Mouse (Mus musculus) thymus, adult 2 months (tissue): ENCODE data around the gene Icam1. TPM values are rescaled to one million over a fixed set of nuclear protein-coding genes. Genes with fewer than 3 reads are reported as not detected.

ENCODE experiments used
- DNase-seq: peaks from one replicate; pipeline ENCODE4 v3.0.0; 2021
- H3K27ac ChIP-seq: fragments of 200-500 bp; 2 replicates; pipeline ENCODE4 v1.5.1; 2012; ENCODE audit warnings: low read length, control low read depth; ENCODE audit not compliant: control insufficient read depth, insufficient read depth
- H3K27me3 ChIP-seq: fragments of 200-500 bp; 2 replicates; pipeline ENCODE4 v1.6.1; 2012; ENCODE audit warnings: mild to moderate bottlenecking, low read length, moderate library complexity, mixed read lengths; ENCODE audit not compliant: control insufficient read depth, insufficient read depth
- H3K36me3 ChIP-seq: fragments of 200-500 bp; 2 replicates; pipeline ENCODE4 v1.6.1; 2012; ENCODE audit warnings: mild to moderate bottlenecking, low read length, moderate library complexity; ENCODE audit not compliant: control insufficient read depth, insufficient read depth
- H3K4me1 ChIP-seq: fragments of 200-500 bp; replicated peaks from 2 replicates; pipeline ENCODE4 v1.6.1; 2012; ENCODE audit warnings: low read length; ENCODE audit not compliant: control insufficient read depth, insufficient read depth
- H3K4me3 ChIP-seq: fragments of 200-500 bp; 2 replicates; pipeline ENCODE4 v1.5.1; 2012; ENCODE audit warnings: mild to moderate bottlenecking, low read length, control low read depth, moderate library complexity; ENCODE audit not compliant: control insufficient read depth, insufficient read depth
- CTCF ChIP-seq: fragments of 200-500 bp; IDR thresholded peaks from 2 replicates; pipeline ENCODE4 v1.5.1; 2012; ENCODE audit warnings: mild to moderate bottlenecking, control low read depth, low read length, moderate library complexity, borderline replicate concordance; ENCODE audit not compliant: control insufficient read depth, poor library complexity, insufficient read depth; ENCODE audit errors: extremely low read depth
- POLR2A ChIP-seq: fragments of 200-500 bp; IDR thresholded peaks from 2 replicates; pipeline ENCODE4 v1.6.1; 2012; ENCODE audit warnings: mild to moderate bottlenecking, low read length, control low read depth, moderate library complexity; ENCODE audit not compliant: control insufficient read depth, poor library complexity, insufficient read depth; ENCODE audit errors: extremely low read depth
- WGBS: fragments of 180-500 bp; shearing (Covaris S2); methylation state at CpG from one replicate; pipeline ENCODE4 v1.1.7; 2018; 5-methylcytosine and 5-hydroxymethylcytosine counted together
- polyA plus RNA-seq: library from polyadenylated mRNA; depleted of rRNA; stranded (reverse); fragments of >200 nt; gene quantifications from 2 replicates; pipeline ENCODE4 v1.2.3, GENCODE M21; 2012

Gene Icam1
- polyA plus RNA-seq, 1 experiment, result 90.8 TPM

DNA sequence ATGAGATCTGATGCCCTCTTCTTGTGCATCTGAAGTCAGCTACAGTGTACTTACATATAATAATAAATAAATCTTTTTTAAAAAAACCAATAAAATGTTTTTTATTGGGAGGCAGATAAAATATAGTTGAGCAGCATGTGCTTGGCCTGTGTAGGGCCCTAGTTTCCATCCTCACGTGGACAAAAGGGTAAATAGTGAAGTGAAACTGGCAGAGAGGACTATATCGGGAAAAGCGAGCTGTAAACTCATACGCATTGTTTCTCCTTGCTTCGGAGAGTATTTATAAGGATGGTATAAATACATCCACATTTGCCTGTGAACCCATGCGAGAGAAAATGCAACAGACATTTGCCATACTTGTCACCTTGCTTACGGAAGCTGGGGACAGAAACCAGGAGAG, 36.0 kb upstream of the Icam1 start:
- peaks cover 15% of the 10 kb centered on the region for H3K4me1 ChIP-seq
- TF ChIP-seq POLR2A (no peak), CTCF (no peak)

DNA sequence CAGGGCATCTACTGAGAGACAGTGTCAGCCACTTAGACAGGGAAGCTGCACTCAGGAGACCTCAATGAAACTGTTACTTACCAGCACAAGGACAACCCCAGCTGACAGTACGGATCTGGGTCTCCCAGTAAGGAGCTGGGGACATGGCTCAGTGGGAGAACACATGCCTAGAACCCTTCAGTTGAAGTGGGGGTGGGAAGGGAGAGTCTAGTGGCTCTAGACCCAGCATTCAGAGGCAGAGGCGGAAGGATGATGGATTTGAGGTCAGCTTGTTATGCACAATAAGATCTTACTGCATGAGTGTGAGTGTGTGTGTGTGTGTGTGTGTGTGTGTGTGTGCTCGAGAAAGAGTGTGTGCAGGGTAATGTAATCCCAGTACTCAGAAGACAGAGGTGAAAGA, 33.6 kb upstream of the Icam1 start:
- H3K27me3 ChIP-seq, result no peaks in the 10 kb centered on the region
- H3K4me3 ChIP-seq, result no peak overlapping the region
- TF ChIP-seq POLR2A (no peak), CTCF (no peak)
- no peaks in the 10 kb centered on the region for H3K36me3 ChIP-seq
- no peak for DNase-seq
- WGBS, result 87% methylated on average over 3 of the region's 3 CpGs
- H3K4me1 ChIP-seq, result peaks cover 15% of the 10 kb centered on the region
- H3K27ac ChIP-seq, result no peak overlapping the region

More for the DNA sequence above, 36.0 kb upstream of the Icam1 start:
- DNase-seq, result no peak
- Histone ChIP-seq H3K36me3 (no peaks in the 10 kb centered on the region), H3K27ac (no peak overlapping the region), H3K4me3 (no peak overlapping the region), H3K27me3 (no peaks in the 10 kb centered on the region)
- 85% methylated on average over 7 of the region's 7 CpGs for WGBS

- Histone ChIP-seq H3K36me3 (no peaks in the 10 kb centered on the region), H3K27ac (peak overlapping the region; percentile 1; the same call in 1 of the 2 replicates), H3K4me3 (no peak overlapping the region), H3K27me3 (no peaks in the 10 kb centered on the region), H3K4me1 (peaks cover 25% of the 10 kb centered on the region)
- 12% methylated on average over 5 of the region's 5 CpGs for WGBS
- TF ChIP-seq CTCF (no peak), POLR2A (no peak)
- DNase-seq, result peak; percentile 35
These were observed 32.6 kb upstream of the Icam1 start for GRCm38 (mm10) chr9:20983169-20983568.

- H3K27me3 ChIP-seq, result no peaks in the 10 kb centered on the region
- DNase-seq, result no peak
- H3K4me1 ChIP-seq, result peaks cover 37% of the 10 kb centered on the region
- no peak overlapping the region for H3K27ac ChIP-seq
- no peak for TF ChIP-seq CTCF
- no peak for TF ChIP-seq POLR2A
- no peak overlapping the region for H3K4me3 ChIP-seq
- 82% methylated on average over 15 of the region's 15 CpGs for WGBS
- H3K36me3 ChIP-seq, result no peaks in the 10 kb centered on the region
These were observed 28.7 kb upstream of the Icam1 start for GRCm38 (mm10) chr9:20986952-20987686.

DNA sequence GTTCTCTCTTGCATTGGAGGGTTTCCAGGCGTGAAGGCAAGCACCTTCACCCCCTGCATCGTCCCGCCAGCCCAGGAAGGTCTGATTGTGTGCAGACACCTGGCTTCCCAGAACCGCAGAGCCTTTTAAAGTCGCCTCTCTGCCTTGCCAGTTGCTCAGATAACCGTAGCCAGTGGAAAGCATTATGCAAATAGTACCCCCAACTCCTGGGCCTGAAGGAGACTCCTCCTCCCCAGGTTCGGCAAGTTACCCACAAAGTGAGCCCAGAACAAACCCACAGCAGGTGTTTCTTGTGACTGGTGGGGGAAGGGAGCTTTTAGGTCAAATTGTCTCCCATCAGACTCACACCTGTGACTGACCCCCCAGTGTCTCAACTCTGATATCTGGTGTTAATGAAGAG, 27.8 kb upstream of the Icam1 start:
- peak; percentile 23 for DNase-seq
- no peaks in the 10 kb centered on the region for H3K27me3 ChIP-seq
- H3K27ac ChIP-seq, result no peak overlapping the region
- 5% methylated on average over 7 of the region's 7 CpGs for WGBS
- H3K36me3 ChIP-seq, result no peaks in the 10 kb centered on the region
- TF ChIP-seq POLR2A, result no peak
- TF ChIP-seq CTCF, result no peak
- peaks cover 37% of the 10 kb centered on the region for H3K4me1 ChIP-seq
- no peak overlapping the region for H3K4me3 ChIP-seq

DNA sequence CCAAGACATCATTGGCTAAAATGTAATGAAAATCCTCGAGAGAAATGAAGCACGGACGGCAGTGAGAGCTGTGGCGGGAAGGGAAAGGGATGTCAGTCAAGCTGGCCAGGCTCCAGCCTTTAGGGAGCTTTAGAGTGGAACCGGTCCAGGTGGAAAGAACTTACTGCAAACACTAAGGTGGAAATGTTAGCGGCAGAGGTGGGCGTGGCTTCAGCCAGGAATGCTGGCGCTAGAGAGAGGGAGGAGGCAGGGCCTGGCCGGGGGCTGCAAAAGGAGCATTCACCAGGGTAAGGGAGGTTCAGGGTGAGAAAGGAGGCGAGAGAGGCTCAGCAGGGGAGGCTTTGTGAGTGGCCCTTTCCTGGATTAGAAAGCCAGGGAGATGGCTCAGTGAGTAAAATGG, 24.9 kb upstream of the Icam1 start:
- no peak for TF ChIP-seq CTCF
- WGBS, result 62% methylated on average over 10 of the region's 10 CpGs
- Histone ChIP-seq H3K27ac (no peak overlapping the region), H3K4me3 (no peak overlapping the region), H3K27me3 (no peaks in the 10 kb centered on the region), H3K36me3 (no peaks in the 10 kb centered on the region), H3K4me1 (peaks cover 27% of the 10 kb centered on the region)
- no peak for DNase-seq

- DNase-seq, result no peak
- WGBS, result 72% methylated on average over 4 of the region's 4 CpGs
- peaks cover 25% of the 10 kb centered on the region for H3K4me1 ChIP-seq
- TF ChIP-seq CTCF (no peak), POLR2A (no peak)
- H3K27ac ChIP-seq, result no peak overlapping the region
- H3K27me3 ChIP-seq, result no peaks in the 10 kb centered on the region
- no peaks in the 10 kb centered on the region for H3K36me3 ChIP-seq
- no peak overlapping the region for H3K4me3 ChIP-seq
These were observed 24.2 kb upstream of the Icam1 start for GRCm38 (mm10) chr9:20991587-20991986.
